Mouse (Mus musculus) left cerebral cortex, adult 8-10 months (tissue): ENCODE results near the gene Cfap99. TPM values are rescaled to one million over a fixed set of nuclear protein-coding genes. Genes with fewer than 3 reads are reported as not detected.

Source experiments
- DNase-seq, 2 experiments: peaks; one replicate each; pipeline ENCODE4 v3.0.0; 2022; ENCODE audit warnings: low spot score in 2 of 2
- total RNA-seq, 4 experiments: library from RNA; stranded (reverse); gene quantifications; 2 replicates each; pipeline ENCODE4 v1.2.4; 2022

The Cfap99 gene
- total RNA-seq, 4 experiments from 2014 or later, result 1.1 to 1.9 (median 1.6) TPM

GRCm38 (mm10) chr5:34276746-34277145, 11.7 kb upstream of the Cfap99 start:
- peak in 1 of 2 experiments; percentile 81 for DNase-seq

DNA sequence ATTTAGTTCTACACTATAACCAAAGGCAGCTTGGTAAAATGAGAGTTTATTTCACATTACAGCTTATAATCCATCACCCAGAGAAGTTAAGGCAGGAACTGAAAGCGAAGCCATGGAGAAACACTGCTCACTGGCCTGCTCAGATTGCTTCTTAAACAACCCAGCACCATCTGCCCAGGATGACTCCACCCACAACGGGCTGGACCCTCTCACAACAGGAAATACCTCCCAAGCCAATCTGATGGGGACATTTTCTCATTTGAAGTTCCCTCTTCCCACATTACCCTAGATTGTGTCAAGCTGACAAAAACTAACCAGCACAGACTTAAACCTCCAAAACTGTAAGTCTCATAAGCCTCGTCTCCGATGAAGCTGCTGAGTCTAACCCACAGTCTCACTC, 10.3 kb upstream of the Cfap99 start:
- no peak for DNase-seq

DNA sequence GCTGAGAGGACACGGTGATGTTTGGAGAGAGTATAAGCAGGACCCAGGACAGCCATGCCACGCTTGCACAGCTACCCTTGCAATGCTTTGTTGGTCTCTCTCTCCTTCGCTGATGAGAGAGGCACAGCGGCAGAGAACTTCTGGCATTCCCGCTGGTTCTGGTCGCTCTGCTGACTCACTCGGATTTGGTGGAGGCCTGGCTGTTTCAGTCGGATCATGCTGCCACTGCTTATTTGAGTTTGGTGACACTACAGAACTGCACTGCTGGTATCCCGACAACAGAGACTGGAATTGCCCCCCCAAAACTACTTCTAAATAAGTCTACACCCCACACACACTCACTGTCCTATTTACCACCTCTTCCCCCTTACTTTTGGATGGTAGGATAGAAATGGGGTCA, 9.2 kb upstream of the Cfap99 start:
- DNase-seq, result no peak

- DNase-seq, result peak in 1 of 2 experiments; percentile 45
Observed at GRCm38 (mm10) chr5:34280976-34281375, 7.4 kb upstream of the Cfap99 start.

GRCm38 (mm10) chr5:34283355-34283754, 5.0 kb upstream of the Cfap99 start:
- DNase-seq, result no peak

- no peak for DNase-seq
Observed at GRCm38 (mm10) chr5:34284156-34284750, 4.1 kb upstream of the Cfap99 start.

- DNase-seq, result no peak
Observed at GRCm38 (mm10) chr5:34285285-34285684, 3.1 kb upstream of the Cfap99 start.

GRCm38 (mm10) chr5:34286516-34286915, 1.9 kb upstream of the Cfap99 start:
- DNase-seq, result peak in 1 of 2 experiments; percentile 21

DNA sequence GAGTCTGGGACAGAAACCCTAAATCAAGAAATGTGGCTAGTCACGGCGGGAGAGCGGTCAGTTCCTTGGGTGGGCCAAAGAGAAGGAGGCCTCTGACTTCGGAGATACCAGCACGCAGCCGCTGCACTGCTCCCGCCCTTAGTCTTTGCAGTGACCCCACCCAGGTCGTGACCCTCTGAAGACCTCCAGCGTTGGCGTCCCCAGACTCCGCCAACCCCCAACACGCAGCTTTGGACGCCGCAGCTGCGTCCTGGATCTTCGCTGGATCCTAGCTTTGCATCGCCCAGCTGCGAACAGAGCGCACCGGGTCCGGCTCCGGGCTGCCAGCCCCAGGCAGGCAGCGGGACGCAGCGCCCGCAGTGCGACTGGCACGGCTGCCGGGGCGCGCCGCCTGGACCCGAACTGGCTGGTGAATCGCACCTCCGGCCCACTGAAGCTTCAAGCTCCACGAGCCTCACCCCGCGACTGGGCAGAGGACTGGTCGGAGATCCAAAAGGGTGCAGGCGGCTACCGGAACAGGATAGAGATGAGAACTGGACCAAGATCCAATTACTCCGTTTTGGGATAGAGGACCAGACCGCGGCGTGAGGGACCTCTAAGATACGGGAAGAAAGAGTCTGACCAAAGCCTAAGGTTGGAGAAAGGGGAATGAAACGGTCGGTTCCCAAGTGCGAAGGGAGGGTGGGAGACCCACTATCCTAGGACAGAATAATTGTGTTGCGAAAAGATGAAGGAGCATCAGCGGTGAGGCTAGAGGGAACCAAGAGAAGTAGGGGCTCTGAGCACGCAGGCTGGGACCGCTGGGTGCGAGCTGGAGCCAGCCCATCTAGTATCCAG, 1.2 kb upstream of the Cfap99 start:
- DNase-seq, result peak in 1 of 2 experiments; percentile 20

- DNase-seq, result peak in 1 of 2 experiments; percentile 21
Observed at GRCm38 (mm10) chr5:34287838-34288145, 608 bp upstream of the Cfap99 start.

- DNase-seq, result no peak
Observed at GRCm38 (mm10) chr5:34289286-34289685, 886 bp downstream of the Cfap99 start.

DNA sequence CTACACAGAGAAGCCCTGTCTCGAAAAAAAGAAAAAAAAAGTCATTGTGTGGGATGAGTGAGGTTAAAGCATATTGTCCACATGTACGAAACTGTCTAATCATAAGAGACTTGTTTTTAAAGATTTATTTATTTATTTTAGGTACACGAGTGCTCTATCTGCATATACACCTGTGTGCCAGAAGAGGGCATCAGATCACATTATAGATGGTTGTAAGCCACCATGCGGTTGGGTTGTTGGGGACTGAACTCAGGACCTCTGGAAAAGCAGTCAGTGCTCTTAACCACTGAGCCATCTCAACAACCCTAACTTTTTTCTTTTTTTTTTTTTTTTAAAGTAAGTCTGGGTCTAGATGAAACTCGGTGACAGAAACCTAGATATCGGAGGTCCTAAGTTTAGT, 5.0 kb downstream of the Cfap99 start:
- DNase-seq, result no peak

DNA sequence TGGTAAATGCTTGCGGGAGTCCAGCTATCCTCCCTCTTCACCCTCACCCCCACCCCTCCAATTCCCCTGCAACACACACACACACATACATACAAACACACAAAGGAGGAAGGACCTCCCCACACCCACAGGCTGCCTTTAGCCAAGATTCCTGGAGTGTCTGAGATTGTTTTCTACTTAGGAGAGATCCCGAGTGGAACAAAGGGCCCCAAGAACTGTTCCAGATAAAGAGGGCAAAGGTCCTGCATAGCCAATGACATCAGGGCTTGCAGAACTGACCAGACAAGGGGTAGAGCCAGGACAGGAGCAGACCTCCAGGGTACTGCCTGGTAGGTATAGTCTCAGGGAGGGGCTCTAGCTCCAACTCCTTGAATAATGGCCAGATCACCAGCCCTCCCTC, 6.3 kb downstream of the Cfap99 start:
- no peak for DNase-seq

DNA sequence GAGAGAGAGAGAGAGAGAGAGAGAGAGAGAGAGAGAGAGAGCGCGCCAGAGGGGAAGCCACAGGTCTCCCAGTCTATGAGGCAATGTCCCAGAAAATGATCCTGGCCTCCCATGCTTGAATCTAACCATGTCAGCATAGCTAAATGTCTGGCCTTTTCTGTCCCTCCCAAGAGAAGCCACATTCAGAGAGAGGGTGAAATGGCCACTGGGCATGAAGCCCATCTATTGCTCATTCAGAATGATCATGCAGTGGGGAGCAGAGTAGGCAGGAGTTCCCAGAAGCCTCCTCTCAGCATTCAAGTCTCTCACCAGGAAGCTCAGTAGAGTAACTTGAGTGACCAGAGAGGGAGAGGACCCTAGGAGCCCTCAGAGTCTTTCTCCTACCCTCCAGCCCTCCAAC, 6.7 kb downstream of the Cfap99 start:
- no peak for DNase-seq

GRCm38 (mm10) chr5:34298061-34298460, 9.7 kb downstream of the Cfap99 start:
- no peak for DNase-seq

DNA sequence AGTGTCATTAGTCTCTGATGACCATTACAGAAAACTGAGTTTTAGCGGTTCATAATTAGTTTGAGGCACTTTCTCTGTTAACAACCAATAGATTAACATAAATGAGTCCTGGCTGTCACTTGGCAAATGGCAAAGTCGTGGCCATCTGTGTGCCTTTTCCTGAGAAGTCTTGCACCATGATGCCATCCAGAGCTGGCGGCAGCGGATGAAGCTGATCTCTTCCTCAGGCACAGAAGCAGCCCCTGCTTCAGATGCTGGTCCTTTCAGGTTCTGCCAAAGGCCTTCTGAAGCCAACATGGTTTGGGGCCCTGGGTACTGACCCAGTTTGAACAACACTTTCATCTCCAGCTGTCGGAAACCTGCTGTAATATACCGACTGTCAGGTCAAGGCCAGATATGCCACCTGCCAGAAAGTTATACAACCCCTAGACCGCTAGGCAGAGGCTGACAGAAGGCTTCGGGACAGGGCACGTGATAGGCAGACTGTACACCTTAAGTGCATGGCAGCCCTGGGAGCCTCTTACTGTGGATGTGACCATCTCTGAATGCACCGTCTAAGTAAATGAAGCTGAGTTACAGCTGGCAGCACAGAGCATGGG, 10.6 kb downstream of the Cfap99 start:
- no peak for DNase-seq

DNA sequence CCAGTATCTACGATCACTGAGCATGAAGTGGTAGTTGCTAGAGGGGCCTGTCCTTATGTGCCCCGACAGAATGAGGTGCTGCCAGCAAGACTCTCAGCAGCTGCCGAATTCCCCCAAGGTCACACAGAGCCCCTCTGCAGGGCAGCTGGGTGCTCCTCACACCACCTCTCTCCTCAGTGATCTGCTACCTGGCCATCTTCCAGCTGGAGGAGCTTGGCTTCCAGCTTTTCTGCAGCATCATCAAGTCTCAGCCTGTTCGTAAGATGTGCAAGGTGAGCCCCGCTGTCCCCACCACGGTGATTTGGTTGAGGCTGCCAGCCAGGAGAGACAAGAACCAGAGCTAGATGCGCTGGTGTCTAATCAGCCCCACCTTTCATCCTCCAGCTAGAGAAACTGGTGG, 14.0 kb downstream of the Cfap99 start:
- DNase-seq, result no peak

- no peak for DNase-seq
Observed at GRCm38 (mm10) chr5:34309016-34309415, 20.6 kb downstream of the Cfap99 start.

GRCm38 (mm10) chr5:34319491-34320034, 31.2 kb downstream of the Cfap99 start:
- no peak for DNase-seq

DNA sequence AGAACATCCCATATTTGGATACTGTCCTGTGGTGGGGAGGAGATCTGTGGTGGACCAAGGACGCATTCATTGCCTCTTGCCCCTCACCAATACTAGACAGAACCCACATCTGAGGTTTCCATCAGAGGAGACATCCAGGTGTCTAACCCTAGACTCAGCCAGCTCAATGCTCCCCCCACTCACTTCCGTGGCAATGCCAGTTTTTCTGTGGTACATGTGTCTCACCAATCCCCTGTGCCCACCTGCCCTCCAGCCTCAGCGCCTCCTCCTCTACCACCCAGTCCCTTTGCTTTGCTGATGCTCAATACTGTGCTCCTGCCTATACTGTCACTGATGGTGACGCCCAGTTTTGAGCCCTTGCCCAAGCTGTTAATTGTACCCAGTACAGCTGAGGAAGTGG, 32.8 kb downstream of the Cfap99 start:
- DNase-seq, result no peak

- DNase-seq, result no peak
Observed at GRCm38 (mm10) chr5:34325286-34325685, 36.9 kb downstream of the Cfap99 start.

- no peak for DNase-seq
Observed at GRCm38 (mm10) chr5:34326249-34326691, 37.9 kb downstream of the Cfap99 start.
